Mouse (Mus musculus): ENCODE results near the gene Jup. TPM values are rescaled to one million over a fixed set of nuclear protein-coding genes. Genes with fewer than 3 reads are reported as not detected.
A peak's percentile ranks its signal among the peaks of the same experiment; 100 is the strongest.

Jup gene
- polyA plus RNA-seq, 1 experiment from 2014 or later: 68.8 TPM

GRCm38 (mm10) chr11:100428612-100429199 lies 31.1 kb upstream of the Jup start:
- Histone ChIP-seq H3K27ac (ENCODE audit: low read depth, low read length) (no peak overlapping the region), H3K4me1 (ENCODE audit: control insufficient read depth, insufficient read depth, low read depth, low read length) (no peaks in the 10 kb centered on the region), H3K36me3 (ENCODE audit: control insufficient read depth, insufficient read depth, low read length) (peaks cover 8% of the 10 kb centered on the region; the same call in 1 of the 2 replicates), H3K27me3 (replicated peaks; ENCODE audit: control insufficient read depth, insufficient read depth, low read length) (no peaks in the 10 kb centered on the region), H3K9me3 (ENCODE audit: control insufficient read depth, low read length) (no peaks in the 10 kb centered on the region), H3K4me2 (ENCODE audit: low read length) (no peak overlapping the region), H3K4me3 (ENCODE audit: low read length) (no peak overlapping the region), H3K9ac (ENCODE audit: low read depth, low read length) (no peak overlapping the region)
- 43% methylated on average over 9 of the region's 9 CpGs for WGBS
- peak; percentile 71 for ATAC-seq

DNA sequence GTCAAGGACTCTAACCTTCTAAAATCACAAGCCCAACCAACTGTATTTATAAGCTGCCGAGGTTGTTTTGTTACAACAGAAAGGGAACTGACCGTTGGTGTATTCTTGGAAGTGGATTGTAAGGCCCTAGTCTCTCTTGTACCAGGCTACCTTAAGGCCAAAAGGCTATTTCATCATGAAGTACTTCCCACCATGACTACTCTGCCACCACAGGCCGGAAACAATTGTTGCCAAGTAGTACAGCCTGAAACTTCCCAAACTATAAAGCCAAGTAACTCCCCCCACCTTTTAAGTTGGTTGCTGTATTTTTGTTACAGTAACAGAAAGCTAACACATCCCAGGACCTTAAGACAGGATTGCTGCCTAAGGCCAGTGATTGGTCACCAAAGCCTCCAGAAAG lies 29.3 kb upstream of the Jup start:
- Histone ChIP-seq H3K27me3 (replicated peaks; ENCODE audit: control insufficient read depth, insufficient read depth, low read length) (no peaks in the 10 kb centered on the region), H3K4me2 (ENCODE audit: low read length) (no peak overlapping the region), H3K9me3 (ENCODE audit: control insufficient read depth, low read length) (no peaks in the 10 kb centered on the region), H3K9ac (ENCODE audit: low read depth, low read length) (no peak overlapping the region), H3K36me3 (ENCODE audit: control insufficient read depth, insufficient read depth, low read length) (peaks cover 8% of the 10 kb centered on the region; the same call in 1 of the 2 replicates), H3K4me1 (ENCODE audit: control insufficient read depth, insufficient read depth, low read depth, low read length) (no peaks in the 10 kb centered on the region), H3K4me3 (ENCODE audit: low read length) (no peak overlapping the region), H3K27ac (ENCODE audit: low read depth, low read length) (no peak overlapping the region)
- 91% methylated on average over 3 of the region's 3 CpGs for WGBS
- no peak for ATAC-seq

DNA sequence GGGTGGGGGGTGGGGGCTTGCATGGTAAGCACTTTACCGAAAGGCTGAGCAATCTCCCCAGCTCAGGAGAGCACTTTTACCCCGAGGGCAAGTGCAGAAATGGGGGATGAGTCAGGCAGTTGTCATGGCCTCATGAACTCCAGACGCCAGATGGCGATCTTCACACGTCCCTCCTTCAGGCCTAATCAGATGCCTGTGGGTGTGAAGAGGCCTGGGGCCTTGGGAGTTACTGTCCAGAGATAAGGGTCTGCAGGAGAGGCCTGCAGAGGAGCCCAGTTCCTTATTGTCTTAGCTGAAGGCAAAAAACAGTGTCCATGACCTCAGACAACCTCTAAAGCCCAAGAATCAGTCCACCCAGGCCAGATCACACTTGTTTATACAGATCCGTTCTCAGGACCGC lies 28.3 kb upstream of the Jup start:
- H3K27ac ChIP-seq (ENCODE audit: low read depth, low read length): no peak overlapping the region
- peaks cover 5% of the 10 kb centered on the region; the same call in 1 of the 2 replicates for H3K36me3 ChIP-seq (ENCODE audit: control insufficient read depth, insufficient read depth, low read length)
- no peak overlapping the region for H3K4me2 ChIP-seq (ENCODE audit: low read length)
- no peaks in the 10 kb centered on the region for H3K27me3 ChIP-seq (replicated peaks; ENCODE audit: control insufficient read depth, insufficient read depth, low read length)
- no peak overlapping the region for H3K4me3 ChIP-seq (ENCODE audit: low read length)
- H3K4me1 ChIP-seq (ENCODE audit: control insufficient read depth, insufficient read depth, low read depth, low read length): no peaks in the 10 kb centered on the region
- ATAC-seq: 0 out of 2 replicates have a peak, but pooled peaks have one; percentile 22
- WGBS: 28% methylated on average over 7 of the region's 7 CpGs
- H3K9ac ChIP-seq (ENCODE audit: low read depth, low read length): no peak overlapping the region
- no peaks in the 10 kb centered on the region for H3K9me3 ChIP-seq (ENCODE audit: control insufficient read depth, low read length)

DNA sequence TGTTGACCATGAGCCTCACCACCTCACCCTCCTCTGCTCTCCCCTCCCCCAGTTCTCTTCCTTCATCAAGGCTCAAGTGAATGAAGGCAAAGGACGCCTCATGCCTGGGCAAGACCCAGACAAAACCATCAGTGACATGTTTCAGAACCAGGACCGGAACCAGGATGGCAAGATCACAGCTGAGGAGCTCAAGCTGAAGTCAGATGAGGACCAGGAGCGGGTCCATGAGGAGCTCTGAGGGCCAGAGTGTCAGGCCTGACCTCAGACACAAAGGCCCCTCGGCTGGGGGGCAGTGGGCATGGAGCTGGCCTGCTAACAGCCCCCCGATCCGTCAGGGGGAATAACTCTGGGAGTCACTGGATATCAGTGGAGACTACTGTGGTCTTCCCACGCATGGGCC lies 26.3 kb upstream of the Jup start:
- Histone ChIP-seq H3K4me1 (ENCODE audit: control insufficient read depth, insufficient read depth, low read depth, low read length) (no peaks in the 10 kb centered on the region), H3K36me3 (ENCODE audit: control insufficient read depth, insufficient read depth, low read length) (no peaks in the 10 kb centered on the region), H3K9me3 (ENCODE audit: control insufficient read depth, low read length) (no peaks in the 10 kb centered on the region), H3K4me2 (ENCODE audit: low read length) (no peak overlapping the region), H3K4me3 (ENCODE audit: low read length) (no peak overlapping the region), H3K9ac (ENCODE audit: low read depth, low read length) (no peak overlapping the region), H3K27ac (ENCODE audit: low read depth, low read length) (no peak overlapping the region), H3K27me3 (replicated peaks; ENCODE audit: control insufficient read depth, insufficient read depth, low read length) (no peaks in the 10 kb centered on the region)
- WGBS: 92% methylated on average over 7 of the region's 7 CpGs
- ATAC-seq: no peak

DNA sequence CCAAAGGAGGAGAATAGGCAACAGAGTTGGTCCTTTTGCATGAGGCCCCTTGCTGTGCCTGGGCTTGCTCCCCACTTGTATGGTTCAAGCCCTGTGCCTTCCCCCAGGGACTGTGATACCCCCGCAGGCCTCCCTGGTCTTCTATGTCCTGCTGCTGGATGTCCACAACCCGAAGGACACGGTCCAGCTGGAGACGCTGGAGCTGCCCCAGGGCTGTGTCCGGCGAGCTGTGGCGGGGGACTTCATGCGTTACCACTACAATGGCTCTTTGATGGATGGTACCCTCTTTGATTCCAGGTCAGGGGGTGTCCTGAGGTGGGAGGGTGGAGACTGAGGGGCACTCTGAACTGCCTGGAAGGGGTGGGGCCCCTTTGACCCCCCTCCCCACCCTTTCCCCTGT lies 24.0 kb upstream of the Jup start:
- no peak overlapping the region for H3K4me3 ChIP-seq (ENCODE audit: low read length)
- no peak for ATAC-seq
- no peak overlapping the region for H3K9ac ChIP-seq (ENCODE audit: low read depth, low read length)
- no peak overlapping the region for H3K27ac ChIP-seq (ENCODE audit: low read depth, low read length)
- peaks cover 1% of the 10 kb centered on the region for H3K27me3 ChIP-seq (replicated peaks; ENCODE audit: control insufficient read depth, insufficient read depth, low read length)
- H3K36me3 ChIP-seq (ENCODE audit: control insufficient read depth, insufficient read depth, low read length): no peaks in the 10 kb centered on the region
- H3K4me1 ChIP-seq (ENCODE audit: control insufficient read depth, insufficient read depth, low read depth, low read length): no peaks in the 10 kb centered on the region
- WGBS: 34% methylated on average over 8 of the region's 8 CpGs
- no peak overlapping the region for H3K4me2 ChIP-seq (ENCODE audit: low read length)
- no peaks in the 10 kb centered on the region for H3K9me3 ChIP-seq (ENCODE audit: control insufficient read depth, low read length)

GRCm38 (mm10) chr11:100414914-100415822 lies 17.6 kb upstream of the Jup start, which contains the start of gene Fkbp10:
TSS of gene Fkbp10 (plus strand) at chr11:100415697.
- H3K4me2 ChIP-seq (ENCODE audit: low read length): peak within 1 kb of the TSS; percentile 61
- H3K27me3 ChIP-seq (replicated peaks; ENCODE audit: control insufficient read depth, insufficient read depth, low read length): peaks cover 9% of the 10 kb centered on the region
- H3K4me1 ChIP-seq (ENCODE audit: control insufficient read depth, insufficient read depth, low read depth, low read length): peaks cover 16% of the 10 kb centered on the region
- peak within 1 kb of the TSS; percentile 68 for H3K4me3 ChIP-seq (ENCODE audit: low read length)
- peak within 1 kb of the TSS; percentile 81 for H3K9ac ChIP-seq (ENCODE audit: low read depth, low read length)
- H3K9me3 ChIP-seq (ENCODE audit: control insufficient read depth, low read length): no peaks in the 10 kb centered on the region
- 2% methylated on average over 29 of the region's 31 CpGs for WGBS
- peak within 1 kb of the TSS; percentile 83 for H3K27ac ChIP-seq (ENCODE audit: low read depth, low read length)
- ATAC-seq: peak; percentile 59; the same call in 1 of the 2 replicates
- H3K36me3 ChIP-seq (ENCODE audit: control insufficient read depth, insufficient read depth, low read length): no peaks in the 10 kb centered on the region

DNA sequence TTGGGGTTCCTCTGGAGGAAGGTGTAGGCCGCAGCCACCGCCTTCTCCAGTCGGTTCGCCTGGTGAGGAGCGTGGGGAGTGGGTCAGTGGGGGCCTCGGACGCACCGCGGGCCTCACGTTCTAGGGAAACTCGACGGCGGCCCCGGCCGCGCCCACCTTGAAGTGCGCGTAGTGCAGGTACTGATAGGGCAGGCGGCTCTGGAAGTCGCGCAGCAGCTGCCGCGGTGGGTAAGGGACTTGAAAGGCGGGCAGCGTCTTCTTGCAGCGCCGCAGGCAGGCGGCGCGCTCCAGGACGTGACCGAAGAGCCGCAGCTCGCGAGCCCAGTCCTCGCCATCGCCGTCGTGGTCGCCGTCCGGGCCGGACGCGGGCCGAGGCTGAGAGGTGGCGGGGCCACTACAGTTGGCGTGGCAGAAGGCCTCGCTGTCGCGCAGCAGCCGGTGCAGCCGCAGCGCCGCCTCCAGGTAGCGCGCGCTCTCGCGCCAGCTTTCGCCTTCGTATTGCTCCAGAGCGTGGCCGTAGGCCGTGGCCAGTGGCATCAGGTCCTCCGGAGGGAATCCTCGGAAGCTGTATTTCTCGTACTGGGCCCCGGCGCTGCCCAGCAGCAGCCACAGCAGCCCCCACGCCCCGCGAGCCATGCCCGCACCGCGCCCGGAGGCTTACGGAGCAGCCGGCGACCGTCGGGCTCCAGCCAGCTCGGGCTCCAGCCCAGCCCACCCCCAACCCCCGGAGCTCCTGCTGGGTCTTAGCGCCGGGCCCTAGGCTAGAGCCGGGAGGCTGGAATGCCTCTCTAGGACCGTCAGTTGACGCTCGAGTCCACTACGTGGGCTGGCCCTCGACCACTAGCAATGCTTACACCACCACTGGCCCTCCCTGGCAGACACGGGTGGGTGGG lies 16.7 kb upstream of the Jup start, which contains the start of gene P3h4:
TSS of gene P3h4 (minus strand) at position 816 of the 893 bp plus-strand sequence.
- peaks cover 9% of the 10 kb centered on the region for H3K27me3 ChIP-seq (replicated peaks; ENCODE audit: control insufficient read depth, insufficient read depth, low read length)
- peak; percentile 95 for ATAC-seq
- peak within 1 kb of the TSS; percentile 68 for H3K4me3 ChIP-seq (ENCODE audit: low read length)
- no peaks in the 10 kb centered on the region for H3K36me3 ChIP-seq (ENCODE audit: control insufficient read depth, insufficient read depth, low read length)
- peaks cover 16% of the 10 kb centered on the region for H3K4me1 ChIP-seq (ENCODE audit: control insufficient read depth, insufficient read depth, low read depth, low read length)
- H3K9ac ChIP-seq (ENCODE audit: low read depth, low read length): peak within 1 kb of the TSS; percentile 81
- H3K4me2 ChIP-seq (ENCODE audit: low read length): peak within 1 kb of the TSS; percentile 61
- peak within 1 kb of the TSS; percentile 83 for H3K27ac ChIP-seq (ENCODE audit: low read depth, low read length)
- H3K9me3 ChIP-seq (ENCODE audit: control insufficient read depth, low read length): no peaks in the 10 kb centered on the region
- WGBS: 3% methylated on average over 91 of the region's 93 CpGs

DNA sequence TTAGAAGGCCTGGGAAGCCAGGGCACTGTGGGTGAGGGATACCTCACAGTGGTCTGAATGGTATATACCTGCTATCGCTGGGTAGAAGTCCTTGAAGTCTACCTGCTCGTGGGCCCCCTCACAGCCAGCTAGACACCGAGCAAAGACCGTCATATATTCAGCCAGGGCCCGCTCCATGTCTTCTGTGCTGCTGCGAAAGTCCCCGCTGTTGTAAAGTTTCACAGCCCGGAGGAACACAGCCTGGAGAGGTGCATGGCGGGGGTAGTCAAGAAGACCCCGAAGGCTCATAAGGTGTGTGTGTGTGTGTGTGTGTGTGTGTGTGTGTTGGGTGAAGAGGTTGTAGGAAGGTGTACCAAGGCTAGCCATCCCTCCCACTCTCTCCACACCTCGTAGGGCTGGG lies 16.0 kb upstream of the Jup start:
- WGBS: 84% methylated on average over 11 of the region's 11 CpGs
- peak overlapping the region; percentile 81 for H3K9ac ChIP-seq (ENCODE audit: low read depth, low read length)
- H3K4me2 ChIP-seq (ENCODE audit: low read length): peak overlapping the region; percentile 61
- peaks cover 4% of the 10 kb centered on the region; the same call in 1 of the 2 replicates for H3K36me3 ChIP-seq (ENCODE audit: control insufficient read depth, insufficient read depth, low read length)
- H3K4me1 ChIP-seq (ENCODE audit: control insufficient read depth, insufficient read depth, low read depth, low read length): peaks cover 16% of the 10 kb centered on the region
- H3K9me3 ChIP-seq (ENCODE audit: control insufficient read depth, low read length): no peaks in the 10 kb centered on the region
- peaks cover 9% of the 10 kb centered on the region for H3K27me3 ChIP-seq (replicated peaks; ENCODE audit: control insufficient read depth, insufficient read depth, low read length)
- H3K27ac ChIP-seq (ENCODE audit: low read depth, low read length): no peak overlapping the region
- ATAC-seq: no peak
- peak overlapping the region; percentile 68 for H3K4me3 ChIP-seq (ENCODE audit: low read length)

Data from hindbrain, embryonic 16.5 days (tissue).